Mouse (Mus musculus) urinary bladder, postnatal 25 days (tissue): ENCODE results near the gene Spink2.
"Not testable (repeated sequence)": the region's sequence is repeated elsewhere in the genome, so short reads cannot be mapped to it uniquely, and the experiment has no call there.

Source experiments
- DNase-seq: peaks from one replicate; pipeline ENCODE4 v3.0.0; 2022; ENCODE audit warnings: low spot score

Gene Spink2

DNA sequence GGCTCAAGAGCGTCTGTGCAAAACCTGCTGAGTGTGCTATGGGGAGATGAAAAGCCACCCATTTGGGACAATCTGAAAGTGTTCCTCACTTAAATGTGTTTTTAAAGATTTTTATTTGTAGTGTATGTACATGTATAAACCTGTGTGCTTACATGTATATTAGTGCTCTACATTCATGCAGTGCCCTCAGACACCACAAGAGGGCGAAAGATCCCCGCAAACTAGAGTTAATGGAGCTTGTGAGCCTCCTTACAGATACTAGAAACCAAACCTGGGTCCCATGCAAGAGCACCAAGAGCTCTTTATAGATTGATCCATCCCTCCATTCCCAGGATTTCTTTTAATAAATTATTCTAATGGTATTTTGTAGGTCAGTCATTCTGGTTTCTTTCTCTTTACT, 17.3 kb downstream of the Spink2 start:
- DNase-seq: peak; percentile 29

GRCm38 (mm10) chr5:77193266-77193665, 18.0 kb downstream of the Spink2 start:
- DNase-seq: no peak

DNA sequence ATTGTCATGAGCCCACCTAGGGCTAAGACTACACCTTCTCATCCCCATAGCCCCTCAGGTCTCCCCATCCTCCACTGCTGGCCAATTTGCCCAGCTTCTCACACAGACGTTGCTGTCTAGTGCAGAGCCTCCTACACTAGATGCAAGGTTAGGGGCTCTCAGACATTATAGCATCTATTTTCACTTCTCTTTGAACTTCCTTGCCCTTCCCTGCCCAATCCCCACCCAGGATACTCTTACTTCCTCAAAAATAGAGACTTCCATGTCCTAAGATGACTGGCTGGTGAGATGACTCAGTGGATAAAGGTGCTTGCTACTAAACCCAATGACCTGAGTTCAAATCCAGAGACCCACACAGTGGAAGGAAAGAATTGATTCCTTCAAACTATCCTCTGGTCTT, 19.6 kb downstream of the Spink2 start:
- DNase-seq: no peak

DNA sequence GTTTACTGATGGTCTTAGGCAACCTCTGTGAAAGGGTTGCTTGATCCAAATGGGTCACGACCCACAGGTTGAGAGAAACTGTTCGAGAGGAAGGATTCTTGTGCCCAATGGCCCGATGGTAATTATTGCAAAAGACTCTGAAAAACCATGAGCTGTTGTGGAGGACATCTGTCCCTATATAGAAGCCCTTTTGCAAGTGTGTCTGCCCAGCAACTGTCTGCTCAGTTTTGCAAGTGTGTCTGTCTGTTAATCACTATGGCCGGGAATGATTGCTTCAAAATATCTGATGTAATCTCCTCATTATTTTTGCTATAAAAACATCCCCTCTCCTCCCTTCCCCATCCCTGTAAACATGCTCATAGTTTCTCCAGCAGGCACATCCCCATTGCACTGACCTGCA, 20.2 kb downstream of the Spink2 start:
- DNase-seq: no peak

DNA sequence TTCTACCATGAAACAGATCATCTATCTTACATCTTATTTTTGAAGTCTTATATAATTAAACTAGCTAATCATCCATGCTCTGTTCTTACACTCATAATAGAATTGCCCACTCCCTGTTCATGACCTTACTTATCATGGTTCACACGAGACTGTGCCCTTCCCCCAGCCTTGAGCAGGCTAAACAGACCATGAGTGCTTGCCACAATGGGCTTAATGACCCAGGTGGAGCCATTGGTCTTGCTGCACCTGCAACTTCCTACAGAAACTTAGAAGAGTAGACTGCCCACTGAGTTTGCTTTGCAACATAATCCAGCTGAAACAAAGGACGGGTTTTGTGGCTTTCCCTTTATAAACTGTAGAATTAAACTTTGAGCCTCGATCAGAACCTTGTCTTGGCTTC, 22.5 kb downstream of the Spink2 start:
- no peak for DNase-seq

DNA sequence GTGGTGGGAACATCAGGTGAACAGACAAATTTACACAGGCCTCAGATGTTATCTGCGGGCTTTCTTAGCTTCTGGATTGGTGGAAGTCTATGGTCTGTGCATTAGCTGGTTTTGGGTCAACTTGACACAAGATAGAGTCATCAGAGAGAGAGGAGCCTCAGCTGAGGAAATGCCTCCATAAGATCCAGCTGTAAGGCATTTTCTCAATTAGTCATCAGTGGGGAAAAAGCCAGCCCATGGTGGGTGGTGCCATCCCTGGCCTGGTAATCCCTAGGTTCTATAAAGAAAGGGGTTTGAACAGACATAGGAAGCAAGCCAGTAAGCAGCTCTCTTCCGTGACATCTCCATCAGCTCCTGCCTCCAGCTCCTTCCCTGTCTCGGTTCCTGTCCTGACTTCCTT, 25.9 kb downstream of the Spink2 start:
- DNase-seq: no peak

DNA sequence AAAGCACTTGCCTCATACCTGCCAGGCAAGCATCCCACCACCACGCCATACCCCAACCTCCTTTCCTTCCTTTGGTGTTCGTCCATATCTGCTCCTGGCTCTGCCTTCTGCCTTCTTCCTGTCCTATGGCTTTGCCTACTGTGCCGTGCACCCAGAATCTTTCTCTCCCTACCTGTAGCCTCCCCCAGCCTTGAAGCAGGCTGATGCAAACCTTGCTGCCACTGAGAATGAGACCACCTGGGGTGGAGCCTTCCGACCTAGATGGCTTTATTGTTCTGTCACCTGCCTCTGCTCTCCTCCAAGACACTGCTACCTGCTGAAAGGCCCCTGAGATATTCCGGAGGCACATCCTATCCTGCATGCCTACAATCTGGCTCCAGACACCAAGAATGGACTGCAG, 27.4 kb downstream of the Spink2 start:
- DNase-seq: not testable (repeated sequence)

DNA sequence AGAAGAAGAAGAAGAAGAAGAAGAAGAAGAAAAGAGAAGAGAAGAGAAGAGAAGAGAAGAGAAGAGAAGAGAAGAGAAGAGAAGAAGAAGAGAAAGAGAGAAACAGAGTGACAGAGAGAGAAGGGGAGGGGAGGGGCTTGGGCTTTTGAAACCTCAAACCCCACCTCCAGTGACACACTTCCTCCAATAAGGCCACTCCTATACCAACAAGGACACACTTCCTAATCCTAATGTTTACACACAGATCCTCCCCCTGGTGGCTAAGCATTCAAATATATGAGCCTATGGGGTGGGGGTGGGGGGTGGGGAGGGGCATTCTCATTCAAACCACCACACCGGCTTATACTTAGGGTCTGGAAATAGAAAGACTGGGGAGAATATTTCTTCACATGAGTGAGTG, 27.9 kb downstream of the Spink2 start:
- DNase-seq: no peak

- no peak for DNase-seq
Measured at GRCm38 (mm10) chr5:77181508-77181907, 29.8 kb downstream of the Spink2 start.

- no peak for DNase-seq
Measured at GRCm38 (mm10) chr5:77178976-77179375, 32.3 kb downstream of the Spink2 start.

DNA sequence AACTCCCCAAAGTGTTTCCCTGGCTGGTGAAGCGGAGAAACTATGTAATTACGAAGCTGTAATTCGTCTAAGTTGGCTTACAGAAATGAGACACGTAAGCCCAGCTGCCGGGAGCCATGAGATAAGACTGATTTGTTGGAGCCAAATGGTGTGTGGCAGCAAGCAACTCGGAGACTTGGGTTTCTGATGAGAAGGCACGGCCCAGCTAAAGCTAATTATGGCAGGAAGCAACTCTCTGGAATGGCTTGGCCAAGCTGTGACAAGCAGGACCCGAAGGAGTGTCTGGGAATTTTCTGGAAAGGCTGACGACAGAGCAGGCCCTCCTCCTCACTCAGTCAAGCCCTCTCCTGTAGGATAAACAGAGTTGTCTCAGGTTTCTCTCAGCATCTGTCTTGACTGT, 33.3 kb downstream of the Spink2 start:
- DNase-seq: no peak

- no peak for DNase-seq
Measured at GRCm38 (mm10) chr5:77174779-77175178, 36.5 kb downstream of the Spink2 start.

DNA sequence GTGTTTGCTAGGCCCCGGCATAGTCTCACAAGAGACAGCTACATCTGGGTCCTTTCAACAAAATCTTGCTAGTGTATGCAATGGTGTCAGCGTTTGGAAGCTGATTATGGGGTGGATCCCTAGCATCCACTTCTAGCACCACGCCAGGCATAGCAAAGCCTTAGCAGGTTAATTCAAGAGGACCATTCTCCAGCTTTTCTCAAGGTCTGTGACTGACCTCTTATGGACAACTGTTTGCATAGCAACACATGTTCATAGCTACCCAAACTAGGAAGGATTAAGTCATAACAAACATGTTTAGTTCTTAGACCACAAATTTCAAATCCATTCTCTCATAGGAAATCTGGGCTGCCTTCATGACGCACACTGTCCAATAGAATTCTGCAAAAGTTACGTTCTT, 40.7 kb downstream of the Spink2 start:
- DNase-seq: no peak

GRCm38 (mm10) chr5:77167306-77167945, 43.8 kb downstream of the Spink2 start:
- DNase-seq: no peak

DNA sequence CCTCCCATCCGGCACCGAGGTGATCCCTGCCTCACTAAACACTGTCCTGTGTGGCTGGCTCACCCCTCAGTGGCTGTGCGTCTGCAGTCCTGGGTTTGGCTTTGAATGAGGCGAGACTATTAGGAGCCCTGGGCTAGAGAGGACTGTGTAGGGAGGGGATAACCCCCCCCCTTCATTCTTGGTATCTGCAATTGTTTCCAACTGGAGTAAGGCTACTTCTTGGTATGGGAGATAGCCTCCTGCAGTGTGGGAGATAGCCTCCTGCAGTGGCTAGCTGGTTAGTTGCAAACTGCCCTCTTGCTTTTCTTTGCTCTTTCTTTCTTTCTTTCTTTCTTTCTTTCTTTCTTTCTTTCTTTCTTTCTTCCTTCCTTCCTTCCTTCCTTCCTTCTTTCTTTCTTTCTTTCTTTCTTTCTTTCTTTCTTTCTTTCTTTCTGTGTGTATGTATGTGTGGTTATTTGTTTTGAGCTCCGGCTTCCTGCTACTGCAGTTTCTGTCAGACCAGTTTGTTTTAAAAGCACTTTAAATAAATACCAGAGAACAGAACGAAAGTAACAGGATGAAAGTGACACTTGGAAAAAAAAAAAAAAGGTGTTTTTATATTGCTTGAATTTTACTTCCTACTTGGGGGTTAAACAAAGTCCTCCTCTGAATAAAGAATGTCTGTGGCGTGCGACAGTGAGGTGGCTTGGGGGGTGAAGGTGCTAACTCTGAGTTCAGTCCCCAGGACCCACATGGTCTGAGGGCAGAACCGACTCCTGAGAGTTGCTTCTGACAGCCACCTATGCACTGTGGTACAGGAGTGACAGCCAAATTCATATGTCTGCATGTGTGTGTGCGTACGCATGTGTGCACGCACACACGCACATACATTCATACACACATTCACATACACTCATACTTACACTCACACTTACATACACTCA, 45.3 kb downstream of the Spink2 start:
- no peak for DNase-seq

- DNase-seq: no peak
Measured at GRCm38 (mm10) chr5:77163597-77163996, 47.7 kb downstream of the Spink2 start.

DNA sequence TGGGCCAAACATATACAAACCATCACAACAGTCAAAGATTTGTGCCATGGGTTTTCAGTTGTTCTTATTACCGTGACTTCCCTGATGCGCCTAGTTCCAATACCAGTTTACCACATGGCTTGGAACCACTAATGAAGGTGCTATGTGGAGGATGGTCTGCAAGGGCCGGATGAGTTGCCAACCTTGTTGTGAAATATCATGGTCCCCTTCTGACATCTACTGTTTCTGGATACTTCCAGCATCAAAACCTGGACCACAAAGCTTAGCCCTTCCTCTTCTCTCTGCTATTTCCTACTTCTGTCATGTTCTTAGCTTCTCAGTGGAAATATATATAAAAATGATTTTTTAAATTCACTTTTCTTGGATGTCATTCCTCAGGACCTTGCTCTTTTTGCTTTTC, 48.7 kb downstream of the Spink2 start:
- no peak for DNase-seq

DNA sequence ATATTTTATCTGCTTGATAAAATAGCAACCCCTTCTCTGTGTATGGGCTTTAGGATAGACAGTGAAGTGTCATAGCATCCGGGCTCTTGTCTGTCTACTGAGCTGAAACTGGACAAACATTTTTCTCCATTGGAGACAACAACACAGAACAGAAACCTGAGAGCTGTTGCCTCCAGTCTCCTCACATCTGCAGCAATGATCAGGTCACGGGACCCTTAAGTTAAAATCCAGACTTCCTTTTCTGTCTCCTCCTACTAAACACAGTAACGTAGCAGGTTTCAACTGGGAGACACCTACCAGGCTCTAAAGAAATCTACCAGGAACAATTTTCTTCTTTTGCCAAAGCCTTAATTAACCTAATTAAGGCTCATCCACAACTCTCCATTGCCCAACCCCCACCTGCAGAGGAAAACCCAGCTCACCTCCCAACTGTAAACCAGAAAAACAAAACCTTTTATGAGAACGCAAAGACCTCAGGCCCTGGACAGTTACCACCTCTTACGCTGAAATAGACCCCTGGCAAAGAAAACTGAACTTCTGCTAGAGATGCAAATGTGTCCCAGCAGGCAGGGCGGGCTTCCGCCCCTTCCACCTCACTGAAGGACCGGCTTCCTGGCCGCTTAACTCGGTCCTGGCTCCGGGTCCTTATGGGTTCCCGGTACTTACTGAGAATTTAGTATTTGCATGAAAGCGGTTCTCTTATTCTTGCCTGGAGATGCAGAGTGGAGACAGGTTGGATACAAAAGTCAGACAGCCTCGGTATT, 53.3 kb downstream of the Spink2 start:
- no peak for DNase-seq

DNA sequence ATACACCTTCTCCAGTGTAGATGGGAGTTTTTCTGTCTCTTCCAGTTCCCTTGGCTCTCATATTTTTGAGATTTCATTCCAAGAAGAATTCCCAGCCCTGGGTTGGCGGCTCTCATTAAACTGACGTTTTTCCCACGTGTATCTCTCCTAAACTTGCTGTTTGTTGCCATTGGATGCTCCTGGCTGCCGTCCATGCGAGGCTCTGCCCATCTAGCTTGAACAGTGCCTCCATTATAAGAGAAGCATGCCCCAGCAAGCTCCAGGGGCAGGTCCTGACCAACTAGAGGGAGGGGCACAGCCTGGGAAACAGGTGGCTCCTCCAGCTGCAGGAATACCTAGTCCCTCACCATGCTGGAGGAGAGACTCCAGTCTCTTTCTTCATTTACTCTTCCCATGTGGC, 54.3 kb downstream of the Spink2 start:
- DNase-seq: no peak

DNA sequence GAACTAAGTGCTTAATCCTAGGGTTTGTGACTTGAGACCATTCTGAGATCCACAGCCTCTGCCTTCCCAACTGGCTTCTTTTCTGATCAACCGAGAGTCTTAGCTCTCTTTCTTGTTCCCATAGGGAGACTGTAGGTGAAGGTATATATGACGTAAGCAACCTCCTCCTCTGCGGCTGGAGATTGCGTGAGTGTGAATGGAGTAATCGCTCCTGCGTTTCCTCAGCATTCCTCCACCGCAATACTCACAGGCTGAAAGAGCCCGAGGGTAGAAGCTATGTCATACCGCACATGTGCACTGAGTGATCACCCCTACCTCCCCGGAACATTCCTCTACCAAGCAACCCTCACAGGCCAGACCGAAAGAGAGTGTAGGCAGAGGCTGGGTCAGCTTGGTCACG, 55.7 kb downstream of the Spink2 start:
- no peak for DNase-seq
